Mouse (Mus musculus): ENCODE measurements at regions not wholly inside any gene's neighbourhood (a gene's known extent, or its start where the extent isn't known, plus 50 kb on each side); places are given as distances from the start of the nearest gene placed in this dataset.

GRCm38 (mm10) chr4:32176449-32177135, 62.0 kb upstream of the Bach2 start:
- DNase-seq = no peak
- intact Hi-C loops (cut with DNase I) = no loop called here

- intact Hi-C loops (cut with DNase I) = no loop called here
- DNase-seq = no peak
Observed at GRCm38 (mm10) chr4:32177933-32178639, 60.5 kb upstream of the Bach2 start.

DNA sequence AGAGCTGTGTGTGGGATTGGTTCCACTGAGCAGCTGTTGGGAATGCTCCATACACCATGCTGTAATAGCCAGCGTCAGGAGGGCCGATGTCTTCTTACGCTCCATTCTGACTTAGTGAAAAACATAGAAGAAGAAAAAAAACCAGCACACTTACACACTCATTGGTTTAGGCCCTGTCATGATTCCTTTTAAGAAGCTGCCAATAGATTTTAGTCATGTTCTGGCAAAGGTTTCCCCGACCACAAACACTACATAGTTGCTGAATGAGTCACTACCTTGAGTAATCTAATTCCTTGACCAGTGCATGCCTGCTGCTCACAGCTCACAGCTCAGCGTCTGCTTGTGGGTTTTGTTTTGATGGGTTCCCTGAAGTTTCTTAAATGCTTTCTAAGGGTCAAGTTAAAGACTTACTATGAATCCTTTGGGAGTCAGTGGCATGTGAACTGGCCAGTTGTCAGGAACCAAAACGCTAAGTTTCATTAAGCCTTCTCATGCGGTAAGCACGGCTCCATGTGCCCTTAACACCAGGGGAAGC, 58.8 kb upstream of the Bach2 start:
- intact Hi-C loops (cut with DNase I) = no loop called here
- no peak for DNase-seq

- intact Hi-C loops (cut with DNase I) = no loop called here
- DNase-seq = no peak
Observed at GRCm38 (mm10) chr4:32183791-32184190, 54.8 kb upstream of the Bach2 start.

GRCm38 (mm10) chr4:32185986-32186385, 52.6 kb upstream of the Bach2 start:
- DNase-seq = no peak
- intact Hi-C loops (cut with DNase I) = no loop called here

- DNase-seq = no peak
- intact Hi-C loops (cut with DNase I) = no loop called here
Observed at GRCm38 (mm10) chr4:32187154-32187553, 51.5 kb upstream of the Bach2 start.

DNA sequence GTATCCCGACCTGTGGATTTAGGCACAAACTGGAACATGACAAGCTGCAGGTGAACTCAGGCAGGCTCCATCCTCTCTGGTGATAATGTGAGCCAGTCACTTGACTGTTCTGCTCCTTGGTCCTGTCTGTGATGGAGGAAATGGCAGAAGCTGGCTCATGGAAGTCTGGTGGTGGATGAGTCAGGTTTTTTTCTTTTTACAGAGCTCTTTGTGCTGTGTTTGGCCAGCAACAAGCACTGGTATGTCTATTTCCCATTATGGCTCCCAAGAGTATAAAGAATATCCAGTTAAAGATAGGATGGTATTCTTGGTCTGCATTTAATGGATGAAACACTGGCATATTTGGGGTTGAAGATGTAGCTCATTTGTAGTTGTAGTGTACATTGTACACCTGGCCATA, 50.5 kb upstream of the Bach2 start:
- DNase-seq = no peak
- intact Hi-C loops (cut with DNase I) = no loop called here

DNA sequence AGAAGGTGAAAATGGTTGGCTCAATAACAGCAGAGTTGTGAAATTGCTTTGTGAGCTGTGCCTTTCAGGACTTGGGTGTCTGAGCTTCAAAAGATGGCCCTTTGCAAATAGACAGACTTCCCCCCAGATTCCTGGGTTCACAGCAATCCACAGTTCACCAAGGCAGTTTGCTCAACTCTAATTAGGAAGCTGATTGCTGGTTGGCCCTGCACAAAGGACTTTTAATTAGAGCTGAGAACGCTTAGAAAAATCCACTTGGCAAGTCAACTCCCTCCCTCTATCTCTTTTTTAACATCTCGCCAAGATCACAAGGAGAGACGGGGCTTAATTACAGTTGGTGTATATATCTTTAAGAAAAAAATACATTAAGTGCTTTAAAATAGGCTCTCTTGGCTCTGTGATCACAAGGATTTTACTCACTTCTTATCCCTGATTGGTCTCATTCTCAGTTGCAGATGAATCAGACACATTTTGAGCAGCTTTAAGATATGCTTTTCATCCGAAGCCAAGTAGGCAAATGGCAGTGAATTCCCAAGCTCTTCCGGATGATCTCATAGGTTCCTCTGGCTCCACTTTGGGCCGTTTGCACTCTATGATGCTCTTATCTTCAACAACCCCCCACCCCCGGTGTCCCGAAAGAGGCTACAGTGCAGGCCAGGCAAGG, 49.7 kb upstream of the Bach2 start:
- intact Hi-C loops (cut with DNase I) = no loop called here
- no peak for DNase-seq
